Mouse (Mus musculus): ENCODE data around the gene Prep.

DNA sequence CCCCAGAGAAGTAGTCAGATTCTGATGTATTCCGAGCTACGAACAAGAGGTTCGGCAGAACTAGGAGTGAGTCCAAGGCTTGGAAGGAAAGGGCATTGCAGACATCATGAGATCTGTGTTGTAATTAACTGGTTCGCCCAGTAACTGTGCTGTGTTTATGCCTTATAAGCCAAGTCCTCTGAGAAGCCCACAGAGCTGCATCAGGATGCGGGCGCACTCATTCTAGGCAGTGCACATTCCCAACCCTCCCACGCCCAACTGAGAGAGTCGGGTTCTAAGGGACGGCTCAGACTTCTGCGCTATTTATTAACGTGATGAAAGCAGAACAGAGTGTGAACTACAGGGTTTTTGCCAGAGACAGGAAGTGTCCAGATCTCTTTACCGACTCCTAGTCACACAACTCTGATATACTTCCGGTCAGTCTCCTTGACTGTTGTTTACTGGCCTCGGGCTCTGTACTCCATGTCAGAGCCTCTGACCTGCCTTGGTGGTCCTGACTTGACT, 87.6 kb downstream of the Prep start:
- no peak for TF ChIP-seq CTCF (IDR thresholded peaks at IDR 0.05; ENCODE audit: control insufficient read depth, insufficient read depth, low read length)
- TF ChIP-seq POLR2A (IDR thresholded peaks at IDR 0.05; ENCODE audit: borderline replicate concordance, control insufficient read depth, low read depth, low read length), result no peak

Data from bone marrow, adult 2 months (tissue).